Mouse (Mus musculus): ENCODE measurements at regions not wholly inside any gene's neighbourhood (a gene's known extent, or its start where the extent isn't known, plus 50 kb on each side); places are given as distances from the start of the nearest gene placed in this dataset.
A peak's percentile ranks its signal among the peaks of the same experiment; 100 is the strongest.

DNA sequence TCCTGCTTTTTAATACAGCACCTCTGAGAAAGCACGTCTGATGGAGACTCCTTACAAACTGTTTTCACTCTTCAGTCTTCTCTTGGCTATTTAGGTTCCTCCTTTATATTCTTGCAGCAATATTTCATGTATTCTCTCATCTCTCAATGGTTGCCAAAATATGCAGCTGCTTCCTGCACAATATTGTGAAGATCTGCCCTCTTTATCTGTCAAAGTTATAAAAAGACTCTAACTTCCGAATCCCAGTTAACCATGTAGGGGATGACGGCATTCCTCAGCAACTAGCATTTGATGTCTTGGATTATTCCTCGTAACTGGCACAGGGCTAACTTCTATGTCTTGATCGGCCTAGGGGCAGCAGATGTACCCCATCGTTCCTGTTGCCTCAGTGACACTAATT lies 102.8 kb upstream of the 4933402D24Rik start:
- no peak overlapping the region for H3K4me3 ChIP-seq (ENCODE audit: low read length)
- ATAC-seq (replicated peaks; ENCODE audit: extremely low read depth, insufficient read depth, low FRiP score) = no peak
- H3K9me3 ChIP-seq (replicated peaks; ENCODE audit: control insufficient read depth, low read length) = no peaks in the 10 kb centered on the region
- no peak overlapping the region for H3K4me2 ChIP-seq (ENCODE audit: low read depth, low read length)
- H3K4me1 ChIP-seq (ENCODE audit: control insufficient read depth, insufficient read depth, low read length) = no peaks in the 10 kb centered on the region
- peak overlapping the region; percentile 21 for H3K27ac ChIP-seq (ENCODE audit: low read length)
- 58% methylated on average over 6 of the region's 6 CpGs for WGBS
- no peaks in the 10 kb centered on the region for H3K36me3 ChIP-seq (ENCODE audit: control insufficient read depth, insufficient read depth)
- no peaks in the 10 kb centered on the region for H3K27me3 ChIP-seq (ENCODE audit: control insufficient read depth, insufficient read depth, low read length)
- no peak overlapping the region for H3K9ac ChIP-seq (ENCODE audit: low read length)

DNA sequence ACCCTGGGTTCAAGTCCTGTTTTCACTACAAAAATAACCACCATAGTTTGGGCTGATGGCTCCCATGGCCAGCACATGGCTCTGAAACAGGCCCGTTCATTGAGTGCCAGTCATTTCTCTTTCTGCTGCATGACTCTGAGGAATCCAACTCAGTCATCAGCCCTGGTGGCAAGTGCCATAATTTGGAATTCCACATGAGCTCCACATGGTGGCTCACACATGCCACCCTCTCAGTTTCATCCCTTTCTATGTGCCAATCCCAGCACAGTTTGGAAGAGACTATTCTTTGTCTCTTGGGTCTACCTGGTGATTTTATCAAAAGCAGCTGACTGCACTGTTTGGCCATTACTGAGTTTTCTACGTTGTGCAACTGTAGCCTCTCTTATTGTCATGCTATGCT lies 100.3 kb upstream of the 4933402D24Rik start:
- no peaks in the 10 kb centered on the region for H3K9me3 ChIP-seq (replicated peaks; ENCODE audit: control insufficient read depth, low read length)
- no peak overlapping the region for H3K4me3 ChIP-seq (ENCODE audit: low read length)
- no peak overlapping the region for H3K27ac ChIP-seq (ENCODE audit: low read length)
- no peak for ATAC-seq (replicated peaks; ENCODE audit: extremely low read depth, insufficient read depth, low FRiP score)
- H3K36me3 ChIP-seq (ENCODE audit: control insufficient read depth, insufficient read depth) = no peaks in the 10 kb centered on the region
- H3K27me3 ChIP-seq (ENCODE audit: control insufficient read depth, insufficient read depth, low read length) = no peaks in the 10 kb centered on the region
- 75% methylated on average over 2 of the region's 2 CpGs for WGBS
- H3K4me2 ChIP-seq (ENCODE audit: low read depth, low read length) = no peak overlapping the region
- H3K9ac ChIP-seq (ENCODE audit: low read length) = no peak overlapping the region
- no peaks in the 10 kb centered on the region for H3K4me1 ChIP-seq (ENCODE audit: control insufficient read depth, insufficient read depth, low read length)

DNA sequence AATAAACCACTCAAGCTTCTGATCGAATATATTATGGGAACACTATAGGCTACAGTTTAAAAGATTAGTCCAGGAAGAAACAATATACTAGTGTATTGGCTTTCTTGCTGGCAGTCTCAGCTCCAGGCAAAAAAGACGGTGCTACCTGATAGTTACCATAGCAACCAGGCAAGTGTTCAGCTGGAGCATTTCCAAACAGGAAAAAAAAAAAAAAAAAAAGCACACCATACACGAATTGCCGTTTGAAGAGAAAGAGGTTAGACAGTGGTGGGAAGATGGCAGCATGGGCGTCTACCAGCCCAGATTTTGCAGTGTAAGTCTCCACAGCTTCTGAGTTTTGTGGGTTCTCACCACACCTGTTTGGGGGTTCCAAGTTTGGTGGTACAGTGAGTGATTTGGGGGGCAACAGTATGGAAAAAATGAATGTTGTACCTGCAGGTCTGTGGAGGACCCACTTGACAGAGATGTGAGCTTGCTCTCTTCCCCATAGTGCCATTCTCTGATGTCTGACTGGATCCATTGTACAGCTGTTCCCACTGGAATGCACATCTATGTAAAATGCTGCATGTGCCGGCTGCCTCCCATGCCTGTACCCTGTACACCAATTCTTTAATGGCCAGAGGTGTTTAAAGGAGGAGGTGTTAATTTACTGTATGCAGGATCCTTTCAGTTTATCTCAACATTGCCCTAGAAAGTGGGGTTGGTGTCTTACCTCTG lies 89.0 kb upstream of the 4933402D24Rik start:
- no peak for ATAC-seq (replicated peaks; ENCODE audit: extremely low read depth, insufficient read depth, low FRiP score)
- Histone ChIP-seq H3K9ac (ENCODE audit: low read length) (no peak overlapping the region), H3K9me3 (replicated peaks; ENCODE audit: control insufficient read depth, low read length) (no peaks in the 10 kb centered on the region), H3K4me3 (ENCODE audit: low read length) (no peak overlapping the region), H3K4me2 (ENCODE audit: low read depth, low read length) (no peak overlapping the region), H3K4me1 (ENCODE audit: control insufficient read depth, insufficient read depth, low read length) (peaks cover 9% of the 10 kb centered on the region), H3K27ac (ENCODE audit: low read length) (no peak overlapping the region), H3K36me3 (ENCODE audit: control insufficient read depth, insufficient read depth) (no peaks in the 10 kb centered on the region), H3K27me3 (ENCODE audit: control insufficient read depth, insufficient read depth, low read length) (no peaks in the 10 kb centered on the region)
- 38% methylated on average over 6 of the region's 6 CpGs for WGBS

DNA sequence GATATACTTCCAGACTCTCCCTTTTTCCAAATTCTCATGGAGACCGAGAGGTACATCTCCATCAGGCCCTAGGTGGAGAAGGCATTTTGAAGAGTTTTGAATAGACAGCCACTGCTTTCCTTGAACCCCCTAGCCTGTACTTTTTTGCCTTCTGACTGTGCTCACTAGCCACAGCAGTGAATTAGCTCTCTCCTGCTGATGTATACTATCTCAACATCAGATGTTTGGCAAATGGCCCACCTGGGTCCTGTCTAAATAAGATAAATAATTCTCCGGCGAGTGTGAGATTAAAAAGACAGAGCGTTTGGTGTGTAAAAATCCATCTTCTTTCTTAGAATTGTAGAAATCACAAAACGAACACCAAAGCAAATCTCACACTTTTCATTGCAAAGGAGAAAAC lies 88.4 kb upstream of the 4933402D24Rik start:
- Histone ChIP-seq H3K4me3 (ENCODE audit: low read length) (no peak overlapping the region), H3K9me3 (replicated peaks; ENCODE audit: control insufficient read depth, low read length) (no peaks in the 10 kb centered on the region), H3K9ac (ENCODE audit: low read length) (no peak overlapping the region), H3K27ac (ENCODE audit: low read length) (no peak overlapping the region), H3K27me3 (ENCODE audit: control insufficient read depth, insufficient read depth, low read length) (no peaks in the 10 kb centered on the region), H3K36me3 (ENCODE audit: control insufficient read depth, insufficient read depth) (no peaks in the 10 kb centered on the region), H3K4me1 (ENCODE audit: control insufficient read depth, insufficient read depth, low read length) (peaks cover 9% of the 10 kb centered on the region), H3K4me2 (ENCODE audit: low read depth, low read length) (no peak overlapping the region)
- no peak for ATAC-seq (replicated peaks; ENCODE audit: extremely low read depth, insufficient read depth, low FRiP score)
- WGBS = 47% methylated on average over 5 of the region's 5 CpGs

GRCm38 (mm10) chr1:63856366-63856765 lies 87.3 kb upstream of the 4933402D24Rik start:
- Histone ChIP-seq H3K9me3 (replicated peaks; ENCODE audit: control insufficient read depth, low read length) (no peaks in the 10 kb centered on the region), H3K4me1 (ENCODE audit: control insufficient read depth, insufficient read depth, low read length) (peaks cover 9% of the 10 kb centered on the region), H3K36me3 (ENCODE audit: control insufficient read depth, insufficient read depth) (no peaks in the 10 kb centered on the region), H3K4me2 (ENCODE audit: low read depth, low read length) (no peak overlapping the region), H3K4me3 (ENCODE audit: low read length) (no peak overlapping the region), H3K9ac (ENCODE audit: low read length) (no peak overlapping the region), H3K27me3 (ENCODE audit: control insufficient read depth, insufficient read depth, low read length) (no peaks in the 10 kb centered on the region), H3K27ac (ENCODE audit: low read length) (no peak overlapping the region)
- no peak for ATAC-seq (replicated peaks; ENCODE audit: extremely low read depth, insufficient read depth, low FRiP score)
- WGBS = 79% methylated on average over 2 of the region's 2 CpGs

- Histone ChIP-seq H3K4me2 (ENCODE audit: low read depth, low read length) (no peak overlapping the region), H3K9ac (ENCODE audit: low read length) (no peak overlapping the region), H3K27ac (ENCODE audit: low read length) (no peak overlapping the region), H3K4me3 (ENCODE audit: low read length) (no peak overlapping the region), H3K4me1 (ENCODE audit: control insufficient read depth, insufficient read depth, low read length) (peaks cover 9% of the 10 kb centered on the region), H3K27me3 (ENCODE audit: control insufficient read depth, insufficient read depth, low read length) (no peaks in the 10 kb centered on the region), H3K36me3 (ENCODE audit: control insufficient read depth, insufficient read depth) (no peaks in the 10 kb centered on the region), H3K9me3 (replicated peaks; ENCODE audit: control insufficient read depth, low read length) (no peaks in the 10 kb centered on the region)
- 66% methylated on average over 3 of the region's 3 CpGs for WGBS
- no peak for ATAC-seq (replicated peaks; ENCODE audit: extremely low read depth, insufficient read depth, low FRiP score)
Observed at GRCm38 (mm10) chr1:63854794-63855193, 85.7 kb upstream of the 4933402D24Rik start.

DNA sequence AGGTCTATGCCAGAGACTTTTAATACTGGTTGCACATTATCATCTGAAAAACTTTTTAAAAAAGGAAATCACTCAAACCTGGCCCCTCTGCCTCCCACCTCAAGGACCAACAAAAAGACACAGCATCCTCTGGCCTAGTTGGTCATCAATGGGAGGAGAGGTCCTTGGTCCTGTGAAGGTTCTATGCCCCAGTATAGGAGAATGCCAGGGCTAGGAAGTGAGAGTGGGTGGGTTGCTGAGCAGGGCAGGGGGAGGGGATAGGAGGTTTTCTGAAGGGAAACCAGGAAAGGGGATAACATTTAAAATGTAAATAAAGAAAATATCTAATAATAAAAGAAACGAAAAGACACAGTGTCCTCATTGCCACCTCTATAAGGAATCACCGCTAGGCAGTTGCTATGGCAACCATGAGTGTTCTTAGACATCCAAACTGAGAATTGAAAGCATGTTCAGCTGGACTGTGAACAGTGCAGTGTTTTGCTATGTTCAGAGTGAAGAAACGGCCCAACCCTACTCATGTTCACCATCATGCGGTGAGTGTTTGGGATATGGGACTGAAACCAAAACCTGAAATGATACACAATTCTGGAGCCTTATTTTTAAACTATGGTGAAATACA lies 82.5 kb upstream of the 4933402D24Rik start:
- Histone ChIP-seq H3K27me3 (ENCODE audit: control insufficient read depth, insufficient read depth, low read length) (no peaks in the 10 kb centered on the region), H3K4me3 (ENCODE audit: low read length) (no peak overlapping the region), H3K36me3 (ENCODE audit: control insufficient read depth, insufficient read depth) (no peaks in the 10 kb centered on the region), H3K27ac (ENCODE audit: low read length) (no peak overlapping the region), H3K9me3 (replicated peaks; ENCODE audit: control insufficient read depth, low read length) (no peaks in the 10 kb centered on the region), H3K9ac (ENCODE audit: low read length) (no peak overlapping the region), H3K4me1 (ENCODE audit: control insufficient read depth, insufficient read depth, low read length) (no peaks in the 10 kb centered on the region), H3K4me2 (ENCODE audit: low read depth, low read length) (no peak overlapping the region)
- ATAC-seq (replicated peaks; ENCODE audit: extremely low read depth, insufficient read depth, low FRiP score) = no peak
- 77% methylated on average over 4 of the region's 4 CpGs for WGBS

DNA sequence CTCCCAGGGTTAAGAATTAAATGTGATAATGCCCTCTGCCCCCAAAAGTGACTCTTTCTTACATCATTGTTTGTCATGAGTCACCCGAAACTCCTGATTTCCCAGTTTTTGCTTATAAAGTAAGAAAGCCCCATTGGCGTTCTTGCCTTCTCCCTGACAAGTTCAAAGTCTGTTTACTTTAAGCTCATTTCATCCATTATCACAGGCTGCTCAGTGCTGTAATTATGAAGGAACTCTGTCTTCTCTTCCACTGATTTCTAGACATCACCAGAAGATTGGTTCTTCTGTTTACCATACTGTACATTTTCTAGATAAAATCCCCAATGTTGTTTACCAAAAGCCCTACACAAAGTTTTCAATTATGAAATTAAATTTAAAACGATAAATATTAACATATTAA lies 81.2 kb upstream of the 4933402D24Rik start:
- no peak overlapping the region for H3K4me2 ChIP-seq (ENCODE audit: low read depth, low read length)
- H3K27ac ChIP-seq (ENCODE audit: low read length) = no peak overlapping the region
- no peak overlapping the region for H3K4me3 ChIP-seq (ENCODE audit: low read length)
- no peak for ATAC-seq (replicated peaks; ENCODE audit: extremely low read depth, insufficient read depth, low FRiP score)
- H3K9ac ChIP-seq (ENCODE audit: low read length) = no peak overlapping the region
- no peaks in the 10 kb centered on the region for H3K4me1 ChIP-seq (ENCODE audit: control insufficient read depth, insufficient read depth, low read length)
- no peaks in the 10 kb centered on the region for H3K27me3 ChIP-seq (ENCODE audit: control insufficient read depth, insufficient read depth, low read length)
- H3K36me3 ChIP-seq (ENCODE audit: control insufficient read depth, insufficient read depth) = no peaks in the 10 kb centered on the region
- no peaks in the 10 kb centered on the region for H3K9me3 ChIP-seq (replicated peaks; ENCODE audit: control insufficient read depth, low read length)
- 63% methylated on average over 3 of the region's 3 CpGs for WGBS

DNA sequence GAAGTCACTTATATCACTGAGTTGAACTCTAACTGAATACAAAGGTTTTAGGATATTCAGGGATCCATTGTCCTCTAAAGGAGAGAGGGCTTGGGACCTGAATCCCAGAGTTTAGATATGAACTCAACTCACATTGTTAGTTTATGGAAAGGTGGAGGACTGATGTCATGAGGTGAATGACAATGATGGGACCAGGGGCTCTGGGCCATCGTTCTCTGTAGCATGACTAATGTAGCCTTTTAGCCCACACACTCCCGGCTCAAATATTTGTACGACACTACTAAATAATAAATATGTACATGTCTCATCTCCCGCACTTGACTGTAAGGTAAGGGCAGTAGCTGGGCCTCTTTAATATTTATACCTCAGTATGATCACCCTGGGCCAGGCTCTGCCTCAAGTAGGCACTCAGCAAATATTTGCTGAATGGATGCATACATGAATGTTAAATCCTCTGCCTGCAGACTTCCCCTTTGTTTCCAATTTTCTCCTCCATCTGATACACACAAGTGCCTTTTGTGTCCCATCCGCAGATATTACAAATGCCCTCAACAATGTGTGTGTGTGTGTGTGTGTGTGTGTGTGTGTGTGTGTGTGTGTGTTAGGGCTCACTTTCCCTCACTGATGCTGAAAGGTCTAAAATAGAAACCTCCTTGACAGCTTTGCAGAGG lies 59.2 kb upstream of the 4933402D24Rik start:
- Histone ChIP-seq H3K9me3 (replicated peaks; ENCODE audit: control insufficient read depth, low read length) (no peaks in the 10 kb centered on the region), H3K4me2 (ENCODE audit: low read depth, low read length) (no peak overlapping the region), H3K4me3 (ENCODE audit: low read length) (no peak overlapping the region), H3K4me1 (ENCODE audit: control insufficient read depth, insufficient read depth, low read length) (no peaks in the 10 kb centered on the region), H3K27ac (ENCODE audit: low read length) (no peak overlapping the region), H3K27me3 (ENCODE audit: control insufficient read depth, insufficient read depth, low read length) (no peaks in the 10 kb centered on the region), H3K36me3 (ENCODE audit: control insufficient read depth, insufficient read depth) (no peaks in the 10 kb centered on the region), H3K9ac (ENCODE audit: low read length) (no peak overlapping the region)
- ATAC-seq (replicated peaks; ENCODE audit: extremely low read depth, insufficient read depth, low FRiP score) = no peak
- 82% methylated on average over 5 of the region's 5 CpGs for WGBS
